Mouse (Mus musculus) mouse embryonic stem cell (cell line): Measurements from ENCODE around the gene Pex5.

Source experiments
- in situ Hi-C, 2 experiments: fragments of 300-500 bp; cut with MboI; formaldehyde crosslinking; loops; 1 replicate in 1 of 2; 3 replicates in 1 of 2; pipeline ENCODE4 v1.14.3; 2019 to 2020; ENCODE audit warnings: low sequenced_read_pairs in 2 of 2, low pct_unique_long_range_greater_than_20kb in 1 of 2, mixed read lengths in 1 of 2; ENCODE audit not compliant: unreplicated experiment in 1 of 2

Gene Pex5

DNA sequence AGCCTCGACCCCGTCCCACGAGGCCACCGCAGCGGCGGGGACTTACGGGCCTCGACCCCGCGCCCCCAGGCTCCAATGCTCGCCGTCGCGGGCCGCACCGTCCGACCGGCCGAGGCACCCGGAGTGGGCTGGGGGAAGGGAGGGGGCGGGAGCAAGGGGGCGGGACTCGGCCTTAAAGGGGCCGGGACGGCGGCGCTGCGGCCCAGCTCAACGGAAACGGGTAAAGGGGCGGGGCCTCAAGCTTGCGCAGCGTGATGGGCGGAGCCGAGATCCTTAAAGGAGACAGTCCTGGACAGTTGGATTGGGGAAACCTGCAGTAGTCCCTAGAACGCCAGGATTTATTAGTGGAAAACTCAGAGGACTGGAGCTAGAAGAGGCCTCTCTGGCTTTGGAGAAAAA, at the start of gene Pex5:
TSS of gene Pex5 (minus strand) at position 141 of the 399 bp plus-strand sequence.
- in situ Hi-C loops: no loop called here

- in situ Hi-C loops: no loop called here
Measured at GRCm38 (mm10) chr6:124463881-124464291, 49.0 kb upstream of the Pex5 start.

DNA sequence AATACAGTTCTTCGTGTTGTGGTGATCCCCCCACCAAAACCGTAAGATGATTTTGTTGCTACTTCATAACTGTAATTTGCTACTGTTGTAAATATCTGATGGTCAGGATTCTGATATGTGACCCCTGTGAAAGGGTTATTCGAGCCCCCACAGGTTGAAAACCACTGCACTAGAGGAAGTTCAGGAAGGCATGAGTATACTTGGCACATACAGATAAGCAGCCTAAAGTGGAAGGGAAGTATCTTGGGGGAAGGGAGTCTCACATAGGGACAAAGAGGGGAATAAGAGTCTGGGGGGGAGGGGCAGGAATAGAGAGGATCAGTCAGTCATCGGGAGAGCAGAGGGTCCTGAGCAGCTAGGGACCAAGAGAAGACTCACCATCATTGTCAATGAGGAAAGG, 44.5 kb upstream of the Pex5 start:
- in situ Hi-C loops: no loop called here

GRCm38 (mm10) chr6:124458505-124458904, 43.6 kb upstream of the Pex5 start:
- in situ Hi-C loops: no loop called here

DNA sequence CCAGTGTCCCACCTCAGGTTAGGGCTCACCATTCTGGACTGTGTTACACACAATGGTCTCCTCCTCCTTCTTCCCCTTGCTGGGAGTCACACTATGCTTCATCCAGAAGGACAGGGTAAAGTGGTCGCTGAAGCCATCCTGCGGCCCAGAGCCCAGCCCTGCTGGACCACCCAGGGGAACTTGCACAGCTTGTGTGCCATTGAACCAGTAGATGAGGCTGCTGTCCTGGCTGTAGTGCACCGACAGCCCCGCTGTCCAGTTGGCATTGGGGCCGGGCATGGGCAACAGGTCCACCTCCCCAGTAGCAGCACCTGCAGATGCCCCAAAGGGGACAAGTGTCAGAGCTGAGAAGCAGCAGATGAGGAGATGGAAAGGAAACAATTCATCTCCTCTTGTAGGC, 43.0 kb upstream of the Pex5 start:
- in situ Hi-C loops: no loop called here

DNA sequence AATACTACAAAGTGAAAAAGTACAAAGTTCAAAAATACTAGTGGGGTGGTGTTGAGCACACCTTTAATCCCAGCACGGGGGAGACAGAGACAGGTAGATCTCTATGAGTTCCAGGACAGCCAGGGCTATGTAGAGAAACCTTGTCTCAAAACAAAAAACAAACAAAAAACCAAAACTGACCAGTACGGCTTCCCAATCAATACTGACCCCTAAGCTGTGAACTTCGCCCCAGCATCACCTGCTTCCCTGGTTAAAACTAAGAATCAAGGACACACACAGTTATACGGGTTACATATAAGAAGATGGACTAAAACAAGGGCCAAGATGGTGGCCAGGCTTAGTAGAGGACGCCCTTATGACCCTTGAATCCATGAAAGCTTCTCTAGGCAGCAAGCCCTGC, 41.4 kb upstream of the Pex5 start:
- in situ Hi-C loops: no loop called here

DNA sequence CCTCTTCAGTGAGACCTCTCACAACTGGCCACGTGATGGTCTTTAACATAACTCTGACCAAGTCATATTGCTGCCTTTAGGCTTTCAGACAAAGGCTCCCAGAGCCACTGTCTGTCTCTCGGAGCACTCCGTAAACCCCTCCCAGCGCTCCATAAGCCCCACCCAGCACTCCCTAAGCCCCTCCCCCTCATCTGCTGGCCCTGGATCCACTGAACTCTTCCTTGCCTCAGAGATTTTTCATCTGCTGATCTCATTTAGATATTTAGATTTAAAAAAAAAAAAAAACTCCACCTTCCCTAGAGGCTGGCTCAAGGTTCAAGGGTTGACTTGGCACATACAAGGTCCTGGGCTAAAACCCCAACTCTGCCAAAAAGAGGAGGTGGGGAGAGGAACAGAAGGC, 38.9 kb upstream of the Pex5 start:
- in situ Hi-C loops: no loop called here

DNA sequence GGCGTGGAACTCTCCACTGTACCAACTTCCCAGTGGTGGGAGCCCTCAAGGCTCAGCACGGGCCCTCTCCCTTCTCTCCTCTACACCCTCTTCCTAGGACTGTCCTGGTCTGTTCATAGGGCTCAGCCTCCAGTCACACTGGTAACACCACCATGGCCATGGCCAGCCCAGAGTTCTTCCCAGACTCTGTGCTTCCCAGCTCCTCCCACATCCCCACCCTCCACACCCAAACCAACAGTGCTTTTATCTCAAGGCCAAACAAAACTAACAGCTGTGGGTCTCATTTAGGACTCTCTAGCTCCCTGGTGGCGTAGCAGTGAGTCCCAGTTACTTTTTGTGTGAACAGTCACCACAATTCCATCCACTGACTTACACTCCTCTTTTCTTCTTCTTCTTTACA, 37.1 kb upstream of the Pex5 start:
- in situ Hi-C loops: no loop called here

- in situ Hi-C loops: no loop called here
Measured at GRCm38 (mm10) chr6:124449668-124450383, 35.0 kb upstream of the Pex5 start.

DNA sequence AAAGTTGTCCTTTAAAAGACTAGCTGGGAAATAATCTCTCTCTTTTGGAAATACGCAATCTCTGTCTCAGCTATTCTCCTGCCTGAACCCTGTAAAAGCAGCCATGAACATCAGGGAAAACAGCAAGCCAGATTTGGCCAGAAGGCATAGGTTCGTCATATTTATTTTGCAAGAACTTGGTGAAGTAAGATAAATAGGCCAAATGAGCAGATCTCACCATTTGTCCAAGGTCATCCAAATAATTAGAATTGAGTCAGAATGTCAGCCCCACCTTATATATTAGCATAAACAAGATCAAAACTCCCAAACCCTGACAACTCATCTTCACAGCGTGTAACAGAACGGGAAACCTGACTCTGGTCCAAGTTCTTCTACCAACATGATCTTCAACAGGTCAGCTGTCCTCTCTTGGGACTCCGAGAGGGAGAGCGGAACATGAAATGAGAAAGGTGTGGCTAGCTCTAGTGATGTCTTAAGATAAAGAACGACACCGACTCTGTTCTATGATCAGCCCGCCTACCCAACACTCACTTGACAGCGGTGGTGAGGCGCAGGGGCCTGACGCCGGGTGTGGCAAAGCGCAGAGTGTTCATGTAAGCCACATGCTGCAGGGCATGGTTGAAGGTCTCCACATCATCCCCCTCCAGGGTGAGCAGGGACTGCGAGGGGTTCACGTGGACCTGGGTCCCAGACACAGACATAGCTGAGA, 34.2 kb upstream of the Pex5 start:
- in situ Hi-C loops: no loop called here

DNA sequence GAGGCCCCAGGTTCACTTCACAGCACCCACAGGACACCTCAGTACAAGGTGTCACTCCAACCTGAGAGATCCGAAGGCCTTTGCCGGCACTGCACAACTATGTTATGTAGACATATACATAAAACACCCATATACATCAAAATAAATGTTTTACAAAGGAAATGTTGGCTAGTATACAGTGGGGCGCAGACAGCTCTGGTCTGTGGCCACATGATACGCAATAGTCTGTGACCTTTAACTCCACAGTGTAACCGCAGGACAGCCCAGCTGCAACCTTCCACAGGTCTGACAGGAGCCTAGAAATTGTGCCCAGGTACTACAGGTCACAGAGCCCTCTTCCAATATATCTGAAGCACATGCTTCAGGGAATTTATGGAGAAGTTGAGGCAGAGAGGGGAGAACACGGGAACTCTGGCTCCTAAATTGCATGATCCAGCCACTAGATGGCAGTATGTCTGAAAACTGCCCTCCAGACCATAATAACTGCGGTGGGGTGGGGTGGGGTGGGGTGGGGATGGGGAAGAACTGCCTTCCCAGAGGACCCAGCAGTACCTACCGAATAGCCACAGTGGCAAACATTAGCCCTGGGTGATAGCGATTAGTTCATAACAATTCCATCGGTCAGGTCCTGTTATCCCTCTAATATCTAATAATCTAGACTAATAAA, 33.5 kb upstream of the Pex5 start:
- in situ Hi-C loops: no loop called here

- in situ Hi-C loops: no loop called here
Measured at GRCm38 (mm10) chr6:124447356-124447755, 32.5 kb upstream of the Pex5 start.

GRCm38 (mm10) chr6:124446459-124446858, 31.6 kb upstream of the Pex5 start:
- in situ Hi-C loops: no loop called here

- in situ Hi-C loops: no loop called here
Measured at GRCm38 (mm10) chr6:124446024-124446423, 31.2 kb upstream of the Pex5 start.

GRCm38 (mm10) chr6:124443338-124443737, 28.5 kb upstream of the Pex5 start:
- in situ Hi-C loops: no loop called here

- in situ Hi-C loops: no loop called here
Measured at GRCm38 (mm10) chr6:124436245-124436644, 21.4 kb upstream of the Pex5 start.

DNA sequence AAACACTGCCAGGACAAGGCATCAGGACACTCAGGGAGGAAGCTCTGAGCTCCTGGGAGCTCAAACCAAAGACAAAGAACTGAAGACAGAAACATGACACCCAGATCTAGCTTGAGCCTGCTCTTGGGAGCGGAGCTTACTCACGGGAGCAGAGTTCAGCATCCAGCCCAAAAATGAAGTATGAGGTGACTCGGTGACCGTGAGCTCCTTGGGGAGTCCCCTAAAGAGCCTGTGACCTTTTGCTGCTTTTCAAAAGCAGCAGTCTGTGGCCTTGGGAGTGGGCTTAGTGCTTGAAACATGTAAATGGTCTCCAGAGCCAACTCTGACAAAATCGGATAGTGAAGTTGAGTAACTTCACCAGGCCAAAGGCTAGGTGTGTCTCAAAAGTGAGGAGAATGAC, 20.3 kb upstream of the Pex5 start:
- in situ Hi-C loops: no loop called here

- in situ Hi-C loops: no loop called here
Measured at GRCm38 (mm10) chr6:124433688-124434324, 18.9 kb upstream of the Pex5 start.

DNA sequence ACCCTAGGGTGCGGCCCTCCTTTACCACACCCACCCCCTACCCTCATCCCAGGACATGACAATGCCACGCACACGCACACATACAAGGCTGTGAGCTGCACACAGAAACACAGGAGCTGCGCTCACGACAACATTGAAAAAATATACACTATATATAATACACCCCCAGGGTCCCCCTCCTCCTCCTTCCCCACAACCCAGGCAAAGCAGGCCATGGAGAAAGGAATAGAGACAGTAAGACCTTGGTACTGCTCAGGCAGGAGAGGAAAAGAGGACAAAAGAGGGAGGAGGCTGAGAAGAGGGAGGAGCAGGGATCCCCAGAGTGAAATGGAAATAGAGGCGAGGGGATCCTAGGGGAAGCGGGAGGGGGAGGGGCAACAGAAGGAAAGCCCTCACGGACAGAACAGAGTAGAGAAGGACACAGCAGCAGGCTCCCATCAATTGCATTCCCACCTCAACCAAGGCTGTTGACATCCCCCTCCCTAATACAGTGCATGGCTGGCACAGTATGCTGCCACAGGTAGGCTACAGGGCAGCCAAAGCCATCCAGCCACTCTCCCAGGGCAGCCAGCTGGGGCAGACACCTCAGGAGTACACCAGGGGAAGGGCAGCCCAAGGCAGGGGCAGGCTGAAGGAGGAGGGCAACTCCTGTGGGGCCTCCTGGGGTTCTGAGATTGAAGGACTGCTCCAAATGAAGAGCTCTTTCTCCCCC, 16.1 kb upstream of the Pex5 start:
- in situ Hi-C loops: no loop called here
